Mouse (Mus musculus) lung, postnatal 0 days (tissue): ENCODE measurements around the gene Strn4.

ENCODE experiments used
- CTCF ChIP-seq: IDR thresholded peaks from 2 replicates; pipeline ENCODE4 v1.5.1; 2016; ENCODE audit warnings: antibody characterized with exemption, mild to moderate bottlenecking
- EP300 ChIP-seq: IDR thresholded peaks from 2 replicates; pipeline ENCODE4 v1.6.1; 2016; ENCODE audit warnings: antibody characterized with exemption, mild to moderate bottlenecking, control low read depth

DNA sequence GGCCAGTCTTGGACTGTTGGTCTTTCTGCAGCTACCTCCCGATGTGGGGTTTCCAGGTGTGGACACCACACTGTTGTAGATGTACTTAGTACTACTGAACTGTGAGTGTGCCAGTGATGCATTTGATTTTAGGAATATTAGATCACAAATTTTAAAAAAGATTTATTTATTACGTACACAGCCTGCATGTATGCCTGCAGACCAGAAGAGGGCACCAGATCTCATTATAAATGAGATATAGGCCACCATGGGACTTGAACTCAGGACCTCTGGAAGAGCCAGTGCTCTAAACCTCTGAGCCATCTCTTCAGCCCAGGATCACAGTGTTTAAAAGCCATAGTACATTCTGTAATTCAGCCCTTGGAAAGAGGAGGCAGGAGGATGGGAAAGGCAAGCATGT is 3.2 kb upstream of the Strn4 start:
- TF ChIP-seq CTCF (peak; percentile 60), EP300 (no peak)
